Mouse (Mus musculus): ENCODE measurements around the gene Mgat5. TPM values are rescaled to one million over a fixed set of nuclear protein-coding genes. Genes with fewer than 3 reads are reported as not detected.

Mgat5 gene
- total RNA-seq, 2 experiments from 2014 or later: 71.4 to 81.8 TPM

DNA sequence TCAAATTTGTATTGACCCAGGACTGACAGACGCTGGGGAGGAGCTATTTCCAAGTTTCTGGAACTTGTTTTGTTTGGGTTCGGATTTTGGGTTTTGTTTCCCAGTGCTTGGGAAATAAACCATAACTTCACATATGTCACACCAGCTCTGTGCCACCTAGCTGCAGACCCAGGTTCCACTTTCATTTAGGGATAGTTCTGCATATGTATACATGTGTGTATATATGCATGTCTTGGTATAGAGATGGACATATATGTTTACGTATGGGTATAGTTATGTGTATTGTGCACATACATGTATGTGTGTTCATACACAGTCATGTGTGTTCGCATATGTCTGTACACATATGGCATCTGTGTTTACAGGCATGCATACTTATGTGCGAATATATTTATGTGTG lies 326.9 kb downstream of the Mgat5 start:
- no peak for ATAC-seq (replicated peaks; ENCODE audit: poor library complexity)

DNA sequence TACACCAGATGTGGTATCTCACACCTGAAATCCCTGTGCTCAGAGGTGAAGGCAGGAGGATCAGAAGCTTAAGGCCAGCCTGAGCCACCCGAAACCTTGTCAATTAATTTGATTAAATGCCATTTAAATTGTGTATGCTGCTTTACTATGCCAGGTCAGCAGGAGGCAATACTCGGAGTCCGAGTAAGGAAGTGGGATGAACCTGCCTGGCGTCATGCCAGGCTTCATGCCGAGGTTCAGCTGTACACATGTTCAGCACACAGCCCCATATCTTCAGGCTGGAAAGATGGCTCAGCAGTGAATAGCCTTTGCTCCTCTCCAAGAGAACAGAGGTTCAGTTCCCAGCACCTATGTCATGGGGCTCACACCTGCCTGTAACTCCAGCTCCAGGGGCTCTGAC lies 331.6 kb downstream of the Mgat5 start:
- ATAC-seq (replicated peaks; ENCODE audit: poor library complexity): no peak

DNA sequence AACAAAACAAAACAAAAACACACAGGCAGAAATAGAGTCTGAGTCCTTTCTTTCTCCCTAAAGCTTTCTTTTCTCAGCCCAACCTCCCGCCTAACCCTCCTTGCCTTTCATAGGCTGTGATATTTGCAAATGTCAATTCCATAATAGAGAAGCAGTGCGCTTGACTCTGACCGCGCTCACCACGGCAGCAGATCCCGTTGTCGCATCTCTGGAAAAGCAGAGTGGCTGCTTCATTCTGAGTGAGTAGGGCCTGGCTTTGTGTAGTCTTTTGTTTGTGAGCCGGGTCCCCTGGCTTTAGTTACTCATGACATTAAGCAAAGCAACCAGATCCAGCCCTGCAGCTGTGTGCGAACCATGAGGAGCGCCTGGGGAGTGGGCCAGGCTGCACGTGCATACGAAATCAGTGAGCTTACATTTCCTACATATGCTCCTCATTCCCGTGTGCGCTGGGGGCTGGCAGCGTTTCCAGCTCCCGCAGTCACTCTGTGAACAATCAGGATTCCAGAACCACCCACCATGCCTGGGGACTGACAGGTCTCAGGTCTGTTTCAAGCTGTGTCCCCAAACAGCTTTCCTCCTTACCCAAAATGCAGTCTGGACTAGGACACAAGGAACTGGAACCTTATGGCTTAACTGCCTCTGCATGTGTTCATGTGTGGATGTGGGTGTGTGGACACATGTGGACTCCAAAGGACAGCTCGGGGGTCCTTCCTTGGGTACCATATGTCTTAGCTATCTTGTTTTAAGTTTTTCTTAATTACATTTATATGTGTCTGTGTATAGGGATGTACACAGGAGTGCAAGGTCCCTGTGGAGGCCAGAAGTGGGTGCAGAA lies 332.6 kb downstream of the Mgat5 start:
- no peak for ATAC-seq (replicated peaks; ENCODE audit: poor library complexity)

Measured in megakaryocyte progenitor cell, adult 5-6 weeks (primary cell).